Mouse (Mus musculus) megakaryocyte progenitor cell, adult 5-6 weeks (primary cell): ENCODE measurements around the gene Zgpat. TPM values are rescaled to one million over a fixed set of nuclear protein-coding genes. Genes with fewer than 3 reads are reported as not detected.

ENCODE experiments used
- ATAC-seq: replicated peaks from 2 replicates; pipeline ENCODE4 v1.8.0; 2016; ENCODE audit warnings: mild to moderate bottlenecking, moderate TSS enrichment, inconsistent platforms; ENCODE audit not compliant: poor library complexity
- total RNA-seq, 2 experiments: library from RNA; stranded (forward) in 1 of 2; stranded (reverse) in 1 of 2; fragments of 157-497, 149-512 nt in 1 of 2; fragments of 200-1000 nt in 1 of 2; gene quantifications; 2 replicates each; pipeline versions ENCODE4 v1.2.3 to v1.2.4; 2015 to 2017

The Zgpat gene
- 7.0 and 8.2 TPM in 2 replicates for total RNA-seq (2015)
- total RNA-seq (2017), result 38.2 and 48.2 TPM in 2 replicates

GRCm38 (mm10) chr2:181364860-181365596, at the start of gene Zgpat, which contains the start of gene Arfrp1:
TSS of gene Zgpat (plus strand) at chr2:181364928.
TSS of gene Arfrp1 (minus strand) at chr2:181365404.
- ATAC-seq, result peak; percentile 89

GRCm38 (mm10) chr2:181319248-181320102, 45.3 kb upstream of the Zgpat start, which contains the start of gene Rtel1:
TSS of gene Rtel1 (plus strand) at chr2:181319739.
- peak; percentile 97 for ATAC-seq

GRCm38 (mm10) chr2:181320103-181320499, 44.6 kb upstream of the Zgpat start:
- no peak for ATAC-seq

GRCm38 (mm10) chr2:181322136-181322535, 42.6 kb upstream of the Zgpat start:
- ATAC-seq, result no peak

GRCm38 (mm10) chr2:181326098-181326497, 38.6 kb upstream of the Zgpat start:
- no peak for ATAC-seq

- ATAC-seq, result no peak
Measured at GRCm38 (mm10) chr2:181332542-181332941, 32.2 kb upstream of the Zgpat start.

- ATAC-seq, result peak; percentile 99
Measured at GRCm38 (mm10) chr2:181334023-181334422, 30.7 kb upstream of the Zgpat start.

- no peak for ATAC-seq
Measured at GRCm38 (mm10) chr2:181340426-181340825, 24.3 kb upstream of the Zgpat start.

- no peak for ATAC-seq
Measured at GRCm38 (mm10) chr2:181342766-181343165, 22.0 kb upstream of the Zgpat start.

GRCm38 (mm10) chr2:181356780-181357179, 7.9 kb upstream of the Zgpat start:
- ATAC-seq, result no peak

GRCm38 (mm10) chr2:181363946-181364345, 782 bp upstream of the Zgpat start:
- no peak for ATAC-seq

- ATAC-seq, result no peak
Measured at GRCm38 (mm10) chr2:181364487-181364859, 255 bp upstream of the Zgpat start.

- ATAC-seq, result peak; percentile 45
Measured at GRCm38 (mm10) chr2:181365655-181366075, 937 bp downstream of the Zgpat start.

- no peak for ATAC-seq
Measured at GRCm38 (mm10) chr2:181370001-181370400, 5.3 kb downstream of the Zgpat start.

- peak; percentile 68 for ATAC-seq
Measured at GRCm38 (mm10) chr2:181375787-181376186, 11.1 kb downstream of the Zgpat start.

GRCm38 (mm10) chr2:181377230-181377629, 12.5 kb downstream of the Zgpat start:
- ATAC-seq, result peak; percentile 56

GRCm38 (mm10) chr2:181378701-181379100, 14.0 kb downstream of the Zgpat start:
- ATAC-seq, result no peak

GRCm38 (mm10) chr2:181379778-181380177, 15.1 kb downstream of the Zgpat start, which contains the start of gene Lime1:
TSS of gene Lime1 (plus strand) at chr2:181380078.
- no peak for ATAC-seq

- ATAC-seq, result no peak
Measured at GRCm38 (mm10) chr2:181380251-181380650, 15.5 kb downstream of the Zgpat start.

GRCm38 (mm10) chr2:181381107-181381506, 16.4 kb downstream of the Zgpat start:
- ATAC-seq, result no peak

- ATAC-seq, result no peak
Measured at GRCm38 (mm10) chr2:181381631-181382306, 17.0 kb downstream of the Zgpat start.
